Mouse (Mus musculus) megakaryocyte-erythroid progenitor cell, adult 5-6 weeks (primary cell): Measurements from ENCODE around the gene Olfr1443. TPM values are rescaled to one million over a fixed set of nuclear protein-coding genes. Genes with fewer than 3 reads are reported as not detected.
"Not testable (repeated sequence)": the region's sequence is repeated elsewhere in the genome, so short reads cannot be mapped to it uniquely, and the experiment has no call there.

ENCODE experiments used
- ATAC-seq: replicated peaks from 2 replicates; pipeline ENCODE4 v1.8.0; 2016; ENCODE audit warnings: mild to moderate bottlenecking, inconsistent platforms; ENCODE audit not compliant: severe bottlenecking, poor library complexity, low FRiP score, low TSS enrichment
- total RNA-seq, 2 experiments: library from RNA; stranded (forward) in 1 of 2; stranded (reverse) in 1 of 2; fragments of 200-1000, 215-1000 nt in 1 of 2; fragments of >200 nt in 1 of 2; fragmentation: Nextera tagmentation in 1 of 2; gene quantifications; 2 replicates each; pipeline ENCODE4 v1.2.3; 2014 to 2017

Olfr1443 gene
- not detected in 2 replicates for total RNA-seq (2014; fragmentation: Nextera tagmentation)
- total RNA-seq (2017): not detected in 2 replicates

GRCm38 (mm10) chr19:12677812-12678211, at the start of gene Olfr1443:
Olfr1443 (plus strand) TSS chr19:12678112.
- ATAC-seq: no peak

GRCm38 (mm10) chr19:12633176-12633575, 44.7 kb upstream of the Olfr1443 start, which contains the start of gene Glyat:
Glyat (plus strand) TSS chr19:12633308.
- no peak for ATAC-seq

- ATAC-seq: no peak
These were observed 43.7 kb upstream of the Olfr1443 start for GRCm38 (mm10) chr19:12634259-12634658.

GRCm38 (mm10) chr19:12634963-12635362, 42.9 kb upstream of the Olfr1443 start:
- ATAC-seq: no peak

- no peak for ATAC-seq
These were observed 41.0 kb upstream of the Olfr1443 start for GRCm38 (mm10) chr19:12636863-12637262.

- no peak for ATAC-seq
These were observed 39.9 kb upstream of the Olfr1443 start for GRCm38 (mm10) chr19:12638049-12638448.

- no peak for ATAC-seq
These were observed 28.4 kb upstream of the Olfr1443 start for GRCm38 (mm10) chr19:12649511-12649910.

GRCm38 (mm10) chr19:12666156-12666555, 11.8 kb upstream of the Olfr1443 start:
- ATAC-seq: no peak

- not testable (repeated sequence) for ATAC-seq
These were observed 9.3 kb upstream of the Olfr1443 start for GRCm38 (mm10) chr19:12668601-12669000.

- no peak for ATAC-seq
These were observed 7.8 kb upstream of the Olfr1443 start, which contains the start of gene Olfr1442 for GRCm38 (mm10) chr19:12670139-12670538. Olfr1442 (plus strand) TSS chr19:12670439.

- ATAC-seq: no peak
These were observed 6.9 kb upstream of the Olfr1443 start for GRCm38 (mm10) chr19:12671051-12671450.

- no peak for ATAC-seq
These were observed 6.7 kb downstream of the Olfr1443 start for GRCm38 (mm10) chr19:12684638-12685037.

- ATAC-seq: no peak
These were observed 7.3 kb downstream of the Olfr1443 start for GRCm38 (mm10) chr19:12685231-12685630.

- ATAC-seq: no peak
These were observed 17.7 kb downstream of the Olfr1443 start, which contains the start of gene Keg1 for GRCm38 (mm10) chr19:12695590-12695989. Keg1 (plus strand) TSS chr19:12695786.

- ATAC-seq: no peak
These were observed 18.3 kb downstream of the Olfr1443 start for GRCm38 (mm10) chr19:12696221-12696620.

- ATAC-seq: no peak
These were observed 30.5 kb downstream of the Olfr1443 start for GRCm38 (mm10) chr19:12708458-12708857.

GRCm38 (mm10) chr19:12708986-12709385, 31.1 kb downstream of the Olfr1443 start:
- ATAC-seq: no peak

GRCm38 (mm10) chr19:12719189-12719588, 41.3 kb downstream of the Olfr1443 start:
- no peak for ATAC-seq

GRCm38 (mm10) chr19:12720463-12720862, 42.6 kb downstream of the Olfr1443 start:
- no peak for ATAC-seq

- not testable (repeated sequence) for ATAC-seq
These were observed 43.0 kb downstream of the Olfr1443 start for GRCm38 (mm10) chr19:12720919-12721318.

- ATAC-seq: not testable (repeated sequence)
These were observed 43.7 kb downstream of the Olfr1443 start for GRCm38 (mm10) chr19:12721596-12721995.

GRCm38 (mm10) chr19:12722308-12722707, 44.4 kb downstream of the Olfr1443 start:
- ATAC-seq: no peak
